Mouse (Mus musculus): ENCODE results near the gene Pex12.
"Not testable (repeated sequence)": the region's sequence is repeated elsewhere in the genome, so short reads cannot be mapped to it uniquely, and the experiment has no call there.

Gene Pex12

DNA sequence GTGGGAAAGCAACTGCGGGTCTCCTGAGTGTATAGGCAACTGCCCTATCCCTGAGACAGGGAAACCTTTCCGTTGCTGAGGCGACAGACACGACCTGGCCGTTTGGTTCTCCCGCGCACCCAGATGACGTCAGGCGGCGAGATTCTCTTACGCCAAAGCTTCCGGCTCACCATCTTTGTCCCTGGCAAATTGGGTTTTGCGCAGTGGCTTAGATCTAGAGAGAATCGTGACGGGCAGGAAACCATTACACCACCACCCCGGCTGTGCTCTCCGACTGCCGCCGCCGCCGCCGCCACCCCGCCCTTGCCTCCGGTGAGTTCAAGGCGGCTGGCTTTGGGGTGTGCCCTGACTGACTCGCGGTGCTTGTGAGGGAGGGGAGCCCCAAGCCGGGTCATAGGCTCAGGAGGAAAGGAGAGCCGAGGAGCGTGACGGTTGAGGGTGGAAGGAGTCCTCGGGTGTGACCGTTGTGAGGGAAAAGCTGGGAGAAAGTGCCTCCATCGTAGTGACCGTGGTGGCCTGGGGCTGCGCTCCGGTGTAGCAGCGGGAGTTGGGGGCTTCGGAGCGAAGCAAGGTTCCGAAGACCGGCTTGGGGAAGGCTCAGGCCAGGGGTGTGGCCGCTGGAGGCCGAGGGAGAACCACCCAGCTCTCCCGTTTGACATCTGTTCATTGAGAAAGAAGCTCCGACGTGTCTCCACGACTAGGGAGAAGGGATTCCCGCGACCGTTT is at the start of gene Pex12:
Gene Pex12 (minus strand): TSS at position 61 of the 726 bp plus-strand sequence.
- DNase-seq = peak; percentile 97

GRCm38 (mm10) chr11:83341716-83342245 is 39.4 kb upstream of the Pex12 start:
- DNase-seq = no peak

GRCm38 (mm10) chr11:83339705-83340104 is 37.3 kb upstream of the Pex12 start:
- DNase-seq = no peak

DNA sequence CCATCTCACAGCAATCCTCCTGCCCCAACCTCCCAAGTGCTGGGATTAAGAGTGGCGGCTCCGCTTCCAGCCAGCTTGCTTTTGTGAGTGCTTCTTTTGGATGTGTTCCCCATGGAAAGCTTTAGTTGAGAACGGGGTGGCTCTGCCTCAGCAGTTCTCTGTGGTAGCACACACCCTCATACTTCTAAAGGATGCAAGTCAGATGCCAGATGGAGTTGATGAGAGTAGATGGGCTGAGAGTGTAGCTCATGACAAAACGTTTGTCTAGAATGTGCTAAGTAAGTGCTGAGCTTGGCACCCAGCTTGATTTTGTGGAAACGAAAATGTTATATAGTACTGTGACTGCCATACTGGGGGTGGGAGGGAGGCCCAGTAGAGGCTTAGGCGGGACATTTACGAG is 33.4 kb upstream of the Pex12 start:
- no peak for DNase-seq

- DNase-seq = peak; percentile 58
Measured at GRCm38 (mm10) chr11:83327427-83327826, 25.0 kb upstream of the Pex12 start.

GRCm38 (mm10) chr11:83326692-83327091 is 24.3 kb upstream of the Pex12 start:
- not testable (repeated sequence) for DNase-seq

- no peak for DNase-seq
Measured at GRCm38 (mm10) chr11:83319048-83319447, 16.7 kb upstream of the Pex12 start.

DNA sequence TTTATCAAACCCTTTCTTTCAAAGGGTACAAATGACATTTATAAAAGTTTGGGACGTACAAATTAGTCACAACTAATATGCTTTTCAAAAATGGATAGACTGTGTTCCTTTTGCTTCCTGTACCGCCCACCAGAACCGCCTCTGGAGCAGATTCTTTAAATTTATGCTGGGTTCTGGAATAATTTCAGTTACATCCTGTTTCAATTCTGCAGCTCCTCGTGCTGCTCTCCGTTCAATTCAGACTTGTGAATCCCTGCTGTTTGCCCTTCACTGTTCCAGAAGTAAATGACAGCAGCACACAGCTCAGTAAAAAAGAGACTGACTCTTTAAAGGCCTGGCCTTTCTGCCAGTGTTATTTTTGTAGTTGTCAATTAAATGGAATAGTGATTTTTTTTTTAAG is 10.1 kb upstream of the Pex12 start:
- DNase-seq = no peak

- DNase-seq = no peak
Measured at GRCm38 (mm10) chr11:83306700-83307253, 4.4 kb upstream of the Pex12 start.

GRCm38 (mm10) chr11:83304485-83304884 is 2.1 kb upstream of the Pex12 start:
- no peak for DNase-seq

DNA sequence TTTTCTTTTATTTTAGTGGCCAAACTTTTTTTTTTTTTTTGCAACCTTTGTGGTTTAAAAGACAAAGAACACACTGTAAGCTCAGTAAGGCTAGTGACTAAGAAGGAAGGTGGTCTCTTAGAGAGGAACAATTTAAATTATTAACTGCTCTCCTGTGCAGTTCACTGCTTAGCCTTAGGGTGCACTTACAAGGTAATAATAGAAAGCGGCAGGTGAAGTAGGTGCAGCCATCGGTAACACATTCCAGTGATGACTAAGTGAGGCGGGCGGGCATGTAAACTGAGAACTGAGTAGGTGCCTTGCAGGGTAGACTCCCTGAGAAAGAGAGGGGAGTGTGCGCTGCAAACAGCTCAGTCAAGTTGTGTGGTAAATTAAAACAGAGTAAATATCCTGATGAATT is 1.4 kb upstream of the Pex12 start:
- DNase-seq = peak; percentile 7

DNA sequence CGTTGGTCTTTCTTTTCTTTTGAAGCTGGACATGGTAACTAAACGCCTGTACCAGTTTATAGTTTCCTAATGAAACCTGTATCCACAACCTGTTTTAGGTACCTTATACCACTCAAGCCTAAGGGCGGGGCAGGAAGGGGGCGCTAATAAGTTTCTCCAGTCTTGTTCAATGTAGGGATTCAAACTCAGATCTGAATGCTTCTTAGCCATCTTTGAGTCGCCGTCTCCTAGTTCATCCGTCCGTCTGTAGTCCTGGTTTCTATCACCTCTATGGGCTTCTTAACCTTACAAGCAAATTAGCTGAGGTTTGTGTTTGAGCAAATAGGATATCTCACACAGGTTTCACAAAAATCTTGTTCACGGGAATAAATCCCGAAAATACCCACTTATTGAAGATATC is 262 bp downstream of the Pex12 start:
- peak; percentile 27 for DNase-seq

GRCm38 (mm10) chr11:83301431-83301831 is 955 bp downstream of the Pex12 start:
- no peak for DNase-seq

- no peak for DNase-seq
Measured at GRCm38 (mm10) chr11:83299724-83300123, 2.7 kb downstream of the Pex12 start.

DNA sequence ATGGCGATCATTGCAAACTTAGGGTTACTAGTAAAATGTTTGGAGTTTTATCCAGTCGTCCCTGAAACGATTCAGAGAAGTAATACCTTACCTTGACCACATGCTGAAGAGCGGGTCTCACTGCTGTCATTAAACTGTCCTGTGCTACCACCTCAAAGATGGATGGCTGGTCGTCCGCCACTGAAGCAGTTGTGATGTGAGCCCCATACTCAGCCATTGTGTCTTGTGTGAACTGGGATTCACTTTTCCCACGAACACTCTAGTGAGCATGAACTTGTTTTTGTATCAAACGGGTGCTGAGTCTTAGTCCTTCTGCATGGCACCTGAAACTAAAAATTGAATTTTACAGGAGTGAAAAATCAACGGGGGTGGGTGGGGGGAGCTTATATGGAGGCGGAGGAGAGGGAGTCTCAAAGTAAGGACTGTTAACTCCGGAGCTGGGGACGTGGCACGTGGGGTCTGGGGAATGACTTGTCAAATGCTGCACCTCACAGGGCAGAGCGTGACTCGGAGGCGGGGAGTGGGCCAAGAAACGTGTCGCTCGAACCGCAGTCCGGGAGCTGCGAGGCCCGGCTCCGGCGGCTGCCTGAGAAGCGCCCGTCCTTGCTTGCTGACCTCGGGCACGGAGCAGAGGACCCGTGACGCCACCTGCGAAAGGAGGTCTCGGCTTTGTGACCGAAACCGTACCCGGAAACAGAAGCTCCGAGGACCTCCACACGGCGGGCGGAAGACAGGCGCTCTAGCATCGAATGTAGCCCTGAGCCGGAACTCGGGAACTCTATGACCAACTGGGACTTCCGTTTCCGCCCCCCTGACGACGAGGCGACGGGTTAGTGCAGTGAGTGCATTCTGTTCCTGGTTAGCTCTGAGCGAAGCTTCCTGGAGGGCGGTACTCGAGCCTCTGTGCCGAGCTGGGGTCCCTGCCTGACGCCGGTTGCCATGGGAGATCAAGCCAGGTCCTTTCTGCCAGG is 3.9 kb downstream of the Pex12 start, which contains the start of gene Ap2b1:
Gene Ap2b1 (plus strand): TSS at position 800 of the 971 bp plus-strand sequence.
- peak; percentile 96 for DNase-seq

DNA sequence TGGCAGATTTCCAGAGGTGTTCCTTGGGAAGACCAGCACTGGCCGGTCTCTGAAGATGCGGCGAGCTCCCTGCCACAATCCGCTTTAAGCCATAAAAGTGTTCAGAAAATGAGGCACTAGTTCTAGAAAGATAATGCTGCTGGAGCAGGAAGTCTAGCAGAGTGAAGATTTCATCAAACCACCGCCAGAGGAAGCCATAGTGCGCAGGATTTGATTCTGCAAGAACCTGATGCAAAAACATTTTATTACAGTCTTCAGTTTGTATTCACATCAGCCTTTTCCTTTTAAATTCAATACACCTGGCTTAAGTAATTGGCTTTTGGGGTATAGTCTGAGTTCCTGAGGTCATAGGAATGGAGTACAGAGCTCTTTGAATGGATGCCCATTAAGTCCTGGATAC is 4.6 kb downstream of the Pex12 start:
- DNase-seq = no peak

DNA sequence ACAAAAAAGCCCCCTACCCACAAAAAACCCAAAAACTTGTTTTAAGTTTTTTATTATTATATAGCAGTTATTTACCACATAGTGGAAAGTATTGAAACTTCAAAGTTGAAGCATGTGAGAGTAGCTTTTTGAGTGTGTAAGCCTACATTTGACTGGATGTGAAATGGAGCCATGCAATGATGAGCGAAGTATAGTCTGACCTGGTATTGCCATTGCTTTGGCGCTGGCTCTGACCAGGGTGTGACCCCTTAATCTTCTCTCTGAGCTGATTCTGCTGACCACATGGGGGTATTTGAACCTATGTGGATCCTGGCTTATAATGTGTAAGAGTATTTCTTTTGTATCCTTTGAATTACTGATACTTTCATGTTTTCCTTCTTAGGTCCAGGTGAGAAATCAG is 8.3 kb downstream of the Pex12 start:
- no peak for DNase-seq

- no peak for DNase-seq
Measured at GRCm38 (mm10) chr11:83293182-83293581, 9.2 kb downstream of the Pex12 start.

GRCm38 (mm10) chr11:83292251-83292587 is 10.2 kb downstream of the Pex12 start:
- DNase-seq = no peak

DNA sequence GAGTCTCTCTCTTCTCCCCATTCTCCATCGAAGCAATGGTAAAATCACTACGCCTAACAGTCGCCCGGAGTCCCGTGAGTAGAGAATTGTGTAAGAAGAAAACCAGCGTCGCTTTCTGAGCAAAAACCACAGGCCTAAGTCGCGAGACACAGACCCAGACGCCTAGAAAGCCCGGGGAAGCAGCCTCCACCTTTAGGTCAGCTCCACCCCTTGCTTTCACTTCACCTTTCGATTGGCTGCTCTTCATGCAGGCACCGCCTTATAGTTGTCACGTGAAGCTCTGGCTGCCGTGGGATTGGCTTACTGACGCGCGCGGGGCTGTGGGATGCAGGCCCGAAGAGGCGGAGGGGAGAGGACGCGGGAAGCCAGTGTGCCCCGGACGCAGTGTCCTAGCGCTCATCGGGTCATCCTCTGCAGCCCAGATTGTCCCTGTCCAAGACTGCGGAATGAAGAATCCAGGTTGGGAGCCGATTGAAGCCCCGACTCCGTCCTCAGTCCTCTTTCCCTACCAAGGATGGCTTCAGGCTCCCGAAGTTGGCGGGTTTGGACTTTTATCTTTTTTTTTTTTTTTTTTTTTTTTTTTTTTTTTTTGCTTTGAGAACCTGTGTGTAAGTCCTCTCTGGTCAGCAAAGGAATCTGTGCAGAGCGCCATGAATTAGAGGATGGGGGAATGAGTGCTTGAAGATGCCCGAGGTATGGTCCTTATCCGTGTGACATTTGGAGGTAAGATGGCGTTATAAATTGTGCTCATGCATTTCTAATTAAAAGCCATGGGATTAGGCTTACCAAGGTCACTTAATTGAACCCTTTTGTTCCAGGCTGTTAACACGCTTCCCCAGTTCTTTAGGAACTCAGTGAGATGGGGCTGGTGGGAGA is 10.8 kb downstream of the Pex12 start:
- peak; percentile 97 for DNase-seq

DNA sequence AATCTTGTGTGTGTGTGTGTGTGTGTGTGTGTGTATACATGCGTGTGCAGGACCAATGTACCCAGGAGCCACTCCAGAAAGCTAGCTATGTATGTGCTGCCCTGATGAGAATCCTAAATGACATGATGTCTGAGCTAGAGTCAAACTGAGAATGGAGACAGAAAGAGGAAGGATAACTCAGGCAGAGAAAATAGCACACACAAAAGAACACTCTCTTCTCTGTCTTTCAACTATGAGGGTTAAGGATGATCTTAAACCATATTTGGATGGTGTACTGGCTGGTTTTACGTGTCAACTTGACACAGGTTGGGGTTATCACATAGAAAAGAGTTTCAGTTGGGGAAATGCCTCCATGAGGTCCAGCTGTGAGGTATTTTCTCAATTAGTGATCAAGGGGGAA is 12.8 kb downstream of the Pex12 start:
- no peak for DNase-seq

DNA sequence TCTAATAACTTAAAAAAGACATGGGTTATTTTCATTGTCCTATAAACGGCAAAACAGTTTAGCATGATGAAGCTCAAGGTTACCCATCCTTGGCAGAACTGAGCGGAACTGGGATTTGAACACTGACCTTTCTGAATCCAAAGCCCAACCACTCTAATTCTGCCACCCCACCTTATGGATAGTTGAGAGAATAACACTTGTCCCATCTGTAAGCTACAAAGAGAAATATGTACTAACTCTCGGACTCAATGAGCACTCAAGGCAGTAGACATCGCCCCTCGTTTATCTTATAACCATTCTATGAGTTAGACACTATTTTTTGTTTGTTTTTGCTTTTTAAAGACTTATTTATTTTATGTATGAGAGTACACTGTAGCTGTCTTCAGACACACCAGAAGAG is 13.3 kb downstream of the Pex12 start:
- no peak for DNase-seq
